9 mouse cellular contexts compared by ENCODE assay signal in genomic region chr3:106789930-106790329, GRCm38 (mm10). TPM values are rescaled to one million over a fixed set of nuclear protein-coding genes. Genes with fewer than 3 reads are reported as not detected.
DNase-seq lines count a peak whose midpoint lies in the region; TF ChIP-seq lines count a peak whose summit lies in the region.
"Had no signal": no experiment of that assay in that cellular context is flagged by ENCODE, and none has a peak within 500 bp of the region (broad histone marks: within the 10 kb centered on the region; RNA-seq: fewer than 3 reads in every experiment).

Cd53 (minus strand) TSS chr3:106790149.

- no peak within 1 kb of the TSS for H3K4me3 ChIP-seq in thymus, adult 2 months (ENCODE audit: control insufficient read depth, insufficient read depth, low read length)

- TF ChIP-seq POLR2A in thymus, adult 2 months (IDR thresholded peaks at IDR 0.05; ENCODE audit: control insufficient read depth, extremely low read depth, insufficient read depth, low read length, poor library complexity): no peak

- DNase-seq in adrenal gland, postnatal 10 days: no peak
- no peak for DNase-seq in adrenal gland, adult 18-20 months (ENCODE audit: low spot score in 2 of 2)
- DNase-seq in thymus, adult 2 months: peak; percentile 19
- DNase-seq in thymus, postnatal 36 days: no peak
- DNase-seq in lung, postnatal 10 days: peak; percentile 3
- DNase-seq in thymus, postnatal 25 days: peak; percentile 25
- DNase-seq in urinary bladder, postnatal 10 days (ENCODE audit: low spot score): no peak
- DNase-seq in urinary bladder, postnatal 25 days (ENCODE audit: low spot score): no peak
- DNase-seq: kidney, postnatal 4 days had no signal

- 2% methylated on average over 2 of the region's 2 CpGs for WGBS in thymus, adult 2 months

- no peaks in the 10 kb centered on the region; the same call in 1 of the 2 replicates for H3K4me1 ChIP-seq in thymus, adult 2 months (replicated peaks; ENCODE audit: control insufficient read depth, insufficient read depth, low read length)

- no peaks in the 10 kb centered on the region for H3K36me3 ChIP-seq in thymus, adult 2 months (ENCODE audit: control insufficient read depth, insufficient read depth, low read length)

- H3K27me3 ChIP-seq in thymus, adult 2 months (ENCODE audit: control insufficient read depth, insufficient read depth, low read length): no peaks in the 10 kb centered on the region

- H3K27ac ChIP-seq in thymus, adult 2 months (ENCODE audit: control insufficient read depth, insufficient read depth, low read length): no peak within 1 kb of the TSS; the same call in 1 of the 2 replicates

- no peak for TF ChIP-seq CTCF in thymus, adult 2 months (IDR thresholded peaks at IDR 0.05; ENCODE audit: borderline replicate concordance, control insufficient read depth, extremely low read depth, insufficient read depth, low read length, poor library complexity)

RNA-seq across cellular contexts. Expression of gene Cd53, which starts in this region (rescaled TPM):
- total RNA-seq in adrenal gland, postnatal 10 days (2021): 10 to 100 TPM; 13.0 to 14.0 TPM
- 10 to 100 TPM in 1 of 2 experiments, 1 to 10 TPM in 1; 8.0 to 14.6 TPM for total RNA-seq in adrenal gland, adult 18-20 months (2021)
- polyA plus RNA-seq in thymus, adult 2 months (2012; rRNA removed): 65.0 and 76.9 TPM in 2 replicates

Comparison
In these comparisons a context has a peak if more than half of its experiments do, and no peak if none do; other contexts are left out.
1. DNase-seq: peak in thymus, adult 2 months (single experiment), lung, postnatal 10 days (single experiment) and thymus, postnatal 25 days (single experiment); none in adrenal gland, postnatal 10 days (single experiment), adrenal gland, adult 18-20 months (0 of 2), thymus, postnatal 36 days (0 of 2), urinary bladder, postnatal 10 days (single experiment) and urinary bladder, postnatal 25 days (single experiment).